Mouse (Mus musculus) kidney, embryonic 15.5 days (tissue): ENCODE results near the gene Aldh4a1. TPM values are rescaled to one million over a fixed set of nuclear protein-coding genes. Genes with fewer than 3 reads are reported as not detected.
A peak's percentile ranks its signal among the peaks of the same experiment; 100 is the strongest.

ENCODE experiments used
- ATAC-seq: fragments of 200-750 bp; cut with Nextera tagmentation; replicated peaks from 2 replicates; pipeline ENCODE4 v1.8.0; 2017; ENCODE audit warnings: moderate TSS enrichment; ENCODE audit not compliant: low FRiP score
- H3K27ac ChIP-seq: fragments of 300-500 bp; sonication (generic); 2 replicates; pipeline ENCODE4 v1.5.1; 2015; ENCODE audit warnings: mild to moderate bottlenecking, inconsistent platforms
- H3K27me3 ChIP-seq: fragments of 300-500 bp; sonication (generic); 2 replicates; pipeline ENCODE4 v1.6.1; 2015; ENCODE audit warnings: inconsistent platforms
- H3K36me3 ChIP-seq: fragments of 300-500 bp; sonication (generic); 2 replicates; pipeline ENCODE4 v1.6.1; 2015; ENCODE audit warnings: inconsistent platforms
- H3K4me1 ChIP-seq: fragments of 300-500 bp; sonication (generic); 2 replicates; pipeline ENCODE4 v1.6.1; 2015; ENCODE audit warnings: inconsistent platforms
- H3K4me2 ChIP-seq: fragments of 300-500 bp; sonication (generic); 2 replicates; pipeline ENCODE4 v1.6.1; 2015; ENCODE audit warnings: moderate library complexity, mild to moderate bottlenecking, inconsistent platforms
- H3K4me3 ChIP-seq: fragments of 300-500 bp; sonication (generic); replicated peaks from 2 replicates; pipeline ENCODE4 v1.5.1; 2015; ENCODE audit warnings: mild to moderate bottlenecking, inconsistent platforms
- H3K9ac ChIP-seq: fragments of 300-500 bp; sonication (generic); 2 replicates; pipeline ENCODE4 v1.6.1; 2015; ENCODE audit warnings: mild to moderate bottlenecking, inconsistent platforms
- H3K9me3 ChIP-seq: fragments of 300-500 bp; sonication (generic); replicated peaks from 2 replicates; pipeline ENCODE4 v1.6.1; 2016; ENCODE audit warnings: inconsistent platforms
- WGBS: fragments of 180-500 bp; shearing (Covaris S2); methylation state at CpG from one replicate; pipeline ENCODE4 v1.1.7; 2015; ENCODE audit warnings: mixed read lengths; 5-methylcytosine and 5-hydroxymethylcytosine counted together
- polyA plus RNA-seq: library from polyadenylated mRNA; unstranded; fragments of >200 nt; fragmentation: Nextera tagmentation; extraction: Ambion mirVana; gene quantifications from 2 replicates; pipeline ENCODE4 v1.2.1, GENCODE M21; 2015

Aldh4a1 gene
- polyA plus RNA-seq, 1 experiment from 2014 or later: 85.0 TPM

GRCm38 (mm10) chr4:139580663-139581336, 41.9 kb upstream of the Aldh4a1 start:
- H3K27me3 ChIP-seq: no peaks in the 10 kb centered on the region
- peak overlapping the region; percentile 6; the same call in 1 of the 2 replicates for H3K9ac ChIP-seq
- WGBS: 4% methylated on average over 15 of the region's 15 CpGs
- H3K9me3 ChIP-seq: no peaks in the 10 kb centered on the region
- no peaks in the 10 kb centered on the region for H3K36me3 ChIP-seq
- peak overlapping the region; percentile 95 for H3K4me2 ChIP-seq
- peaks cover 99% of the 10 kb centered on the region for H3K4me1 ChIP-seq
- peak; percentile 72 for ATAC-seq
- peak overlapping the region; percentile 96 for H3K27ac ChIP-seq
- peak overlapping the region; percentile 18 for H3K4me3 ChIP-seq

DNA sequence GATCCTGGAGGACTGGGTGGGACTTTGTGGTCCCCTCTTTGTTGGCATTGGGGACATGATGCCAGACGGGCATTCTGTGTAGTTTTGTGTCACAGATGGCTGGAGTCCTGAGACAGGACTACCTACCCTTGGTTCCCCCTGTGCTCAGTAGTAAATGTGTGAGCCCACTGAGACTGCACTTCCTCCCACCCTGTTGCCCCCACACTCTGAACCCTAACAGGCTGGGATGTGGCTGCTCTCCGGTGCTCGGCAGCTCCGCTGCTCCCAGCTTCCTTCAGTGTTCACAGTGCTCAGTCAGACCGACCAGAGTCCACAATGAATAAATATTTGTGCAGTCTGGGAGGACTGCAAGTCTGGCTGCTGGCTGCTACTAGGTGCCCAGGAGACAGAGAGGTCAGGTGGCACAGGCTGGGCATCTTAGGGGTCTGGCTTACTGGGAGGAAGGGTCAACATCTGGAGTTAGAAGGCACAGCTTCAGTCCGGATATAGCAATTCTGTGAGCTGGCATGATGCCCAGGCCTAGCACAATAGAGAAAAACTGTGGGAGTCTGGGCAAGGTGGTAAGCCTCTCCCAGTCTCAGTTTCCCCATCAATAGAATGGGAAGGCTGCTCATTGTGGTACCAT, 41.1 kb upstream of the Aldh4a1 start:
- Histone ChIP-seq H3K27ac (peak overlapping the region; percentile 96), H3K4me1 (peaks cover 98% of the 10 kb centered on the region), H3K9ac (0 out of 2 replicates have a peak overlapping the region, but pooled peaks have one; percentile 6), H3K9me3 (no peaks in the 10 kb centered on the region), H3K4me2 (peak overlapping the region; percentile 95), H3K36me3 (no peaks in the 10 kb centered on the region), H3K4me3 (peak overlapping the region; percentile 18), H3K27me3 (no peaks in the 10 kb centered on the region)
- 10% methylated on average over 6 of the region's 6 CpGs for WGBS
- ATAC-seq: 0 out of 2 replicates have a peak, but pooled peaks have one; percentile 4

DNA sequence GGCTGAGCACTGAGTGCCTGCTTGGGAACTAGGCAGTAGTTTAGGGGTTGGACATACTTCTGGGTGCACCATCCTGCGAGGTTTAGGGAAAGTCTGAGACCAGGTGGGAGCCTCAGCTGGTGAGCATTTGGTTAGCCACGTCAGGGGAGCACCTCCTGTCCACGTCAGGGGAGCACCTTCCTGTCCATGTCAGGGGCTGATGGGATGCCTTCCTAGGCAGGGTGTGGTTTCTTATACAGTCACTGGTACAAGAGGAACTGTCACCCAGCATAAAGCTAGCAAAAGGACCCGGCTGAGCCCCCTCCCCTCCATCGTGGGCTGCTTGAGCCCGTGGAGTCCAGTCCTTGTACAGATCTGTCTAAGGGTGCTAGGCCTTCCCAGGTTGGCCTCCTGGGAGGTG, 40.3 kb upstream of the Aldh4a1 start:
- 76% methylated on average over 6 of the region's 6 CpGs for WGBS
- peaks cover 98% of the 10 kb centered on the region for H3K4me1 ChIP-seq
- H3K36me3 ChIP-seq: no peaks in the 10 kb centered on the region
- no peak overlapping the region for H3K9ac ChIP-seq
- H3K27ac ChIP-seq: peak overlapping the region; percentile 96; the same call in 1 of the 2 replicates
- no peak for ATAC-seq
- no peaks in the 10 kb centered on the region for H3K27me3 ChIP-seq
- H3K4me2 ChIP-seq: no peak overlapping the region
- no peaks in the 10 kb centered on the region for H3K9me3 ChIP-seq
- no peak overlapping the region for H3K4me3 ChIP-seq

DNA sequence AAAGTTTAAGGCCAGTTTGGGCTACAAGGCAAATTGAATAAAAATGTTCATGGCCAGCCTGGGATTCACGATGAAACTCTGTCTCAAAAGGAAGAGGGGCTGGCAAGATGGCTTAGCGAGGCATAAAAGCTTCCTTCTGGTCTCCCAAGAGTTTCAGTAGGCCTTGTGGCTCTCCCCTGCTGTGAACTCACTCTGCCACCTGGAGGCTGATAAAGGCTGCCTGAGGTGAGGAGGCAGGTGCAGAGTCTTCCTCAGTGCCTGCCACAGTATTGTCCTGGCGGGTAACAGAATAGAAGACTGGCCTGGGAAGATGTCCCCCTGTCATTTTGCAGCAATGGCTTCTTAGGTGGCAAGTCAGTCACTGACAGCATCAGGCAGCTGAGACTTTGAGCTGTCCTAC, 39.8 kb upstream of the Aldh4a1 start:
- Histone ChIP-seq H3K4me3 (no peak overlapping the region), H3K27ac (0 out of 2 replicates have a peak overlapping the region, but pooled peaks have one; percentile 34), H3K36me3 (no peaks in the 10 kb centered on the region), H3K4me1 (peaks cover 98% of the 10 kb centered on the region), H3K4me2 (no peak overlapping the region), H3K9me3 (no peaks in the 10 kb centered on the region), H3K9ac (no peak overlapping the region), H3K27me3 (no peaks in the 10 kb centered on the region)
- ATAC-seq: no peak
- 50% methylated on average over 3 of the region's 3 CpGs for WGBS

DNA sequence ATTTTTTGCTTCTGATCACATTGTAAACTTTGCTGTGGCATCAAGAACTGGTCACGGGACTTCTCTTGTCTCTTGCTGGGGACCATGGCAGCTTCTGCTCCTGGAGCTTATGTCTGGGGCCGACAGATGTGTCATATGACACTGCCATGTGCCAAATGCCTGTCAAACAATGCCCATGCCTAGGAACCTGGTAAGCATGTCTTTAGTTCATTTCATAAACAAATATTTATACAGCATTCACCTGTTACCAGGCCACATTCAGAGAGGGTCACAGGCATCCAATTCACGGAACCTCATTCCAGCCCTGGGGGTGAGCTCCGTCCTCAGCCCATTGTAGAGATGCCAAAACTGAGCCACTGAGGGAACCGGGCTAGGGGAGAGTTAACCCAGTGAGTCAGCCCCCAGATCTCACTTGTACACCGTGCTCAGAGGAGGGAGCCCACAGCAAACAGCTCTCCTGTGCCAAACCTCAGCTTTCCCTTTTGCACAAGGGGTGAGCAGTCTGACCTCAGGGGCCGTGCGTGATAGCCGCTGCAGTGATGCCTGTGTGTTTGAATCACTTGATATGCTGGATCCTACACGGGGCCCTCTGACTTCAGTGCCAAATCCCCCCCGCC, 38.9 kb upstream of the Aldh4a1 start:
- Histone ChIP-seq H3K4me2 (no peak overlapping the region), H3K9ac (no peak overlapping the region), H3K27ac (no peak overlapping the region), H3K4me3 (no peak overlapping the region), H3K27me3 (no peaks in the 10 kb centered on the region), H3K36me3 (no peaks in the 10 kb centered on the region), H3K9me3 (no peaks in the 10 kb centered on the region), H3K4me1 (peaks cover 95% of the 10 kb centered on the region)
- 73% methylated on average over 11 of the region's 11 CpGs for WGBS
- ATAC-seq: no peak

DNA sequence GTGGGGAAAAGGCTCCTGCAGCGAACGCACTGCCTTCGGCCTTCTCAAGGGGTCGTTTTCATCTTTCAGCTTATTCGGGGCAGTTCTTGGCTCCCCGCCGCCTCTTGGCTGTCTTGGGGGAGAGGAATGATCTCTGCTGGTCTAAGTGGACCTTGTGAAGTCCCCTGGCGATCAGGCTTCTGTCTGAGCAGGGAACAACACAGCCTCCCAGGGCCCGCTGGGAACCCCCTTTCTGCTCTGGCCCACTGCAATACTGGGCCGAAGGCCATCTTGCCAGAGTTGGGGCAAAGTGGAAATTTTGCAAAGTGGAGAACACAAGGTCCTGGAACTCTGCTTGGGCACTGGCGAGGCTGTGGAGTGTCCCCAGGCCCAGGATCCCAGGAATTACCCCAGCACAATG, 38.0 kb upstream of the Aldh4a1 start:
- H3K4me1 ChIP-seq: peaks cover 90% of the 10 kb centered on the region
- ATAC-seq: no peak
- no peak overlapping the region for H3K4me3 ChIP-seq
- H3K9me3 ChIP-seq: no peaks in the 10 kb centered on the region
- H3K9ac ChIP-seq: no peak overlapping the region
- 71% methylated on average over 11 of the region's 11 CpGs for WGBS
- H3K27me3 ChIP-seq: no peaks in the 10 kb centered on the region
- no peak overlapping the region for H3K4me2 ChIP-seq
- H3K36me3 ChIP-seq: no peaks in the 10 kb centered on the region
- H3K27ac ChIP-seq: peak overlapping the region; percentile 47; the same call in 1 of the 2 replicates

DNA sequence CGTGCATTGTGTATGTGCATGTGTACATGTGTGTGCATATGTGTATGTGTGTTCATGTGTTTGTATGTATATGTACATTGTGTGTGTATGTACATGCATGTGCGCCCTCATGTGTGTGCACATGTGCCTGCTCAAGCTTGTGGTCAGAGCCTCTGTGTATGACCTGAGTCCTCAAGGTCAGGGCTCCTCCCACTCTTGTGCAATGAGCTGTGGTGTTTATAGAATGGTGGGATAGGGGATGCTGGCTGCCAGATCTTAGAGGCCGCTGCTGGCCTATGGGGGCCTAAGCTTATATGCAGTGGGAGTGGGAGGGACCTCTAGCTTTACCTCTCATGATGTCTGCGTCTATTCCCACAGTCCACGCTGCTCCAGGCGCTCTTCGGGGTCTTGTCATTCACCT, 37.0 kb upstream of the Aldh4a1 start:
- H3K9ac ChIP-seq: no peak overlapping the region
- peaks cover 90% of the 10 kb centered on the region for H3K4me1 ChIP-seq
- no peak for ATAC-seq

GRCm38 (mm10) chr4:139587370-139587769, 35.3 kb upstream of the Aldh4a1 start:
- Histone ChIP-seq H3K27ac (peak overlapping the region; percentile 54), H3K4me3 (no peak overlapping the region), H3K27me3 (no peaks in the 10 kb centered on the region), H3K9me3 (no peaks in the 10 kb centered on the region), H3K9ac (no peak overlapping the region), H3K4me2 (no peak overlapping the region), H3K4me1 (peaks cover 76% of the 10 kb centered on the region), H3K36me3 (no peaks in the 10 kb centered on the region)
- peak; percentile 22; the same call in 1 of the 2 replicates for ATAC-seq
- 65% methylated on average over 4 of the region's 4 CpGs for WGBS

More for the DNA sequence above, 37.0 kb upstream of the Aldh4a1 start:
- WGBS: 61% methylated on average over 7 of the region's 7 CpGs
- H3K27ac ChIP-seq: no peak overlapping the region
- no peaks in the 10 kb centered on the region for H3K27me3 ChIP-seq
- no peak overlapping the region for H3K4me2 ChIP-seq
- H3K9me3 ChIP-seq: no peaks in the 10 kb centered on the region
- H3K4me3 ChIP-seq: no peak overlapping the region
- no peaks in the 10 kb centered on the region for H3K36me3 ChIP-seq

- 64% methylated on average over 4 of the region's 4 CpGs for WGBS
Measured at GRCm38 (mm10) chr4:139587773-139588172, 34.9 kb upstream of the Aldh4a1 start.

DNA sequence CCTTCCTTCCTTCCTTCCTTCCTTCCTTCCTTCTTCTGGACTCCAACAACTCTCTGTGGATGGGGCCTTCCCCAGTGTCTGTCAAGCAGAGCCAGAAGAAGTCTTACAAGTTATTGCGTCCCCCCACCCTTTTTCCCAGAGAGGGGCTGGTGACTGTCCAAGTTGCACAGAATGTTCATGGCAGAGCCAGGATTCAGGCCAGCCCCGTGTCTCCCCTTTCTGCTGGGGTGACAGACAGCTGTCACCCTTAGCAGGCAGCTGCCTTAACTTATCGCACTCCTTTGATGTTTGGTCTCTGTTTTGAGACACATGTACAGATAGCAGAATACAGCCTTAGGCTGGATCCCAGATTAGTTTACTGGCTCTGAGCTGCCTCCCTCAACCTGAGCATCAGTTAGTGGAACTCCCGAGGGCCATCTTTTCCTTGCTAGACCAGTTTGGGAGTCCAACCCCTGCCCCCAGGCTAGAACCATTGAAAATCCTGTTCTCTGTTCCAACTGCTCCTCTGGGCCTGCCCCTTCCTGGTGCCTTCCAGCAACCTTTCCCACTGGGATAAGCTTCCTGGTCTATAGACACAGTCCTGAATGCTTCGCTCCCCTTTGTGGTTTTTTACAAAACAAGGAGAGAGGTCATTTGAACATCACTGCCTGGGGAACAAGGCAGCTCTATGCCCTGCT, 33.2 kb upstream of the Aldh4a1 start:
- no peaks in the 10 kb centered on the region for H3K9me3 ChIP-seq
- H3K27me3 ChIP-seq: no peaks in the 10 kb centered on the region
- H3K9ac ChIP-seq: no peak overlapping the region
- no peak for ATAC-seq
- peaks cover 72% of the 10 kb centered on the region for H3K4me1 ChIP-seq
- H3K4me3 ChIP-seq: no peak overlapping the region
- no peak overlapping the region for H3K4me2 ChIP-seq
- 57% methylated on average over 5 of the region's 5 CpGs for WGBS
- no peaks in the 10 kb centered on the region for H3K36me3 ChIP-seq
- peak overlapping the region; percentile 41; the same call in 1 of the 2 replicates for H3K27ac ChIP-seq

More at GRCm38 (mm10) chr4:139587773-139588172, 34.9 kb upstream of the Aldh4a1 start:
- Histone ChIP-seq H3K27ac (peak overlapping the region; percentile 54), H3K27me3 (no peaks in the 10 kb centered on the region), H3K4me3 (no peak overlapping the region), H3K36me3 (no peaks in the 10 kb centered on the region), H3K4me2 (no peak overlapping the region), H3K4me1 (peaks cover 74% of the 10 kb centered on the region), H3K9me3 (no peaks in the 10 kb centered on the region), H3K9ac (no peak overlapping the region)
- peak; percentile 4; the same call in 1 of the 2 replicates for ATAC-seq

GRCm38 (mm10) chr4:139590446-139590845, 32.2 kb upstream of the Aldh4a1 start:
- 30% methylated on average over 4 of the region's 4 CpGs for WGBS
- Histone ChIP-seq H3K4me1 (peaks cover 72% of the 10 kb centered on the region), H3K36me3 (no peaks in the 10 kb centered on the region), H3K4me3 (no peak overlapping the region), H3K9me3 (no peaks in the 10 kb centered on the region), H3K9ac (no peak overlapping the region), H3K4me2 (no peak overlapping the region), H3K27ac (no peak overlapping the region), H3K27me3 (no peaks in the 10 kb centered on the region)
- ATAC-seq: no peak
